Mouse (Mus musculus) adrenal gland, postnatal 4 days (tissue): ENCODE data around the gene Elovl7. TPM values are rescaled to one million over a fixed set of nuclear protein-coding genes. Genes with fewer than 3 reads are reported as not detected.

Source experiments
- total RNA-seq, 2 experiments: library from RNA; stranded (reverse); gene quantifications; 2 replicates each; pipeline ENCODE4 v1.2.3; 2021

Elovl7 gene
- total RNA-seq, 2 experiments from 2014 or later: 1.0 to 3.8 TPM

Other genes starting within 250 kb of the Elovl7 start
- gene Smim15, start 170.0 kb upstream of the Elovl7 start, total RNA-seq: 10 to 100 TPM; 40.9 to 45.2 TPM
- 10 to 100 TPM; 22.8 to 26.1 TPM for gene Ndufaf2, start 55.8 kb upstream of the Elovl7 start, total RNA-seq
- 10 to 100 TPM; 15.4 to 16.8 TPM for gene Ercc8, start 55.7 kb upstream of the Elovl7 start, total RNA-seq
- gene Depdc1b, start 101.9 kb downstream of the Elovl7 start, total RNA-seq: 1 to 10 TPM; 4.9 to 7.9 TPM
- gene Pde4d, start 235.5 kb downstream of the Elovl7 start, total RNA-seq: 10 to 100 TPM; 26.1 to 30.2 TPM